Mouse (Mus musculus) c-Kit-negative CD71-positive TER-119-positive erythroid progenitor cells, embryonic 14.5 days (primary cell): ENCODE data around the gene Lrp1.

Experiments used
- DNase-seq: peaks from one replicate; pipeline ENCODE4 v3.0.0-alpha.2; 2013; ENCODE audit warnings: low read depth, low spot score

The Lrp1 gene

GRCm38 (mm10) chr10:127563840-127564239, 57.1 kb downstream of the Lrp1 start:
- no peak for DNase-seq

- DNase-seq = no peak
Measured at GRCm38 (mm10) chr10:127561145-127561544, 59.8 kb downstream of the Lrp1 start.

GRCm38 (mm10) chr10:127557397-127557796, 63.6 kb downstream of the Lrp1 start:
- no peak for DNase-seq

- no peak for DNase-seq
Measured at GRCm38 (mm10) chr10:127555703-127556102, 65.2 kb downstream of the Lrp1 start.

GRCm38 (mm10) chr10:127549892-127550291, 71.1 kb downstream of the Lrp1 start:
- DNase-seq = no peak

GRCm38 (mm10) chr10:127548236-127548635, 72.7 kb downstream of the Lrp1 start:
- DNase-seq = no peak

- DNase-seq = no peak
Measured at GRCm38 (mm10) chr10:127546505-127546904, 74.4 kb downstream of the Lrp1 start.

- DNase-seq = no peak
Measured at GRCm38 (mm10) chr10:127544375-127544774, 76.6 kb downstream of the Lrp1 start.

- DNase-seq = no peak
Measured at GRCm38 (mm10) chr10:127543916-127544315, 77.0 kb downstream of the Lrp1 start.

GRCm38 (mm10) chr10:127542720-127543119, 78.2 kb downstream of the Lrp1 start:
- DNase-seq = no peak

GRCm38 (mm10) chr10:127542084-127542483, 78.9 kb downstream of the Lrp1 start:
- DNase-seq = no peak

GRCm38 (mm10) chr10:127541510-127541909, 79.4 kb downstream of the Lrp1 start:
- no peak for DNase-seq

GRCm38 (mm10) chr10:127537854-127538583, 82.9 kb downstream of the Lrp1 start:
- no peak for DNase-seq

GRCm38 (mm10) chr10:127536586-127537314, 84.2 kb downstream of the Lrp1 start:
- DNase-seq = no peak

- DNase-seq = no peak
Measured at GRCm38 (mm10) chr10:127534929-127535384, 86.0 kb downstream of the Lrp1 start.

GRCm38 (mm10) chr10:127534036-127534928, 86.7 kb downstream of the Lrp1 start, which contains the start of gene Nxph4:
TSS of gene Nxph4 (minus strand) at chr10:127534559.
- no peak for DNase-seq

GRCm38 (mm10) chr10:127531548-127531947, 89.4 kb downstream of the Lrp1 start:
- no peak for DNase-seq

- DNase-seq = no peak
Measured at GRCm38 (mm10) chr10:127530945-127531344, 90.0 kb downstream of the Lrp1 start.

- DNase-seq = no peak
Measured at GRCm38 (mm10) chr10:127527481-127527880, 93.5 kb downstream of the Lrp1 start.

- DNase-seq = no peak
Measured at GRCm38 (mm10) chr10:127526681-127527080, 94.3 kb downstream of the Lrp1 start.

- no peak for DNase-seq
Measured at GRCm38 (mm10) chr10:127526048-127526447, 94.9 kb downstream of the Lrp1 start.
